Mouse (Mus musculus): ENCODE results near the gene Apoc4. TPM values are rescaled to one million over a fixed set of nuclear protein-coding genes. Genes with fewer than 3 reads are reported as not detected.
A peak's percentile ranks its signal among the peaks of the same experiment; 100 is the strongest.

Gene Apoc4
- polyA plus RNA-seq, 1 experiment from 2014 or later = 5.4 TPM

DNA sequence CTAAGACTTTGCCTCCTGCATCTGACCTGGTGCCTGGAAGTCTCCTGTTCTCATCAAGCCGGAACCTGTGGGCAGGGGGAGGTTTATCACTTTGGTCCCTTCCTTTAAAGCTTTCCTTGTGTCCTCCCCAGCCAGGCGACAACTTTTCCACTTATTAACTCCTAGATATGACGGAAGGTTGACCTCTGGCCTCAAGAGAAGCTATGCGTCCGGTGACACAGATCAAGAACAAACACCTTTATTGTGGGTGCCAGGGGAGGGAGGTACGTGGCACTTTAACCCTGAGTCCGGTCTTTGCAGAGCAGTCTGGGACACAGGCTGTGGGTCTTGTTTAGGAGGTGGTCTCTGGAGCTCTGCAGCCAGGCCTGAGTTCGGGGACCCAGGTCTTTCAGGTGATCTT, 3.4 kb downstream of the Apoc4 start, which contains the start of gene Apoc2:
Gene Apoc2 (minus strand): TSS at position 70 of the 400 bp plus-strand sequence.
- H3K4me2 ChIP-seq = no peak within 1 kb of the TSS
- peaks cover 9% of the 10 kb centered on the region for H3K4me1 ChIP-seq (replicated peaks; ENCODE audit: control insufficient read depth, insufficient read depth, low read length)
- no peak for DNase-seq (ENCODE audit: low spot score)

DNA sequence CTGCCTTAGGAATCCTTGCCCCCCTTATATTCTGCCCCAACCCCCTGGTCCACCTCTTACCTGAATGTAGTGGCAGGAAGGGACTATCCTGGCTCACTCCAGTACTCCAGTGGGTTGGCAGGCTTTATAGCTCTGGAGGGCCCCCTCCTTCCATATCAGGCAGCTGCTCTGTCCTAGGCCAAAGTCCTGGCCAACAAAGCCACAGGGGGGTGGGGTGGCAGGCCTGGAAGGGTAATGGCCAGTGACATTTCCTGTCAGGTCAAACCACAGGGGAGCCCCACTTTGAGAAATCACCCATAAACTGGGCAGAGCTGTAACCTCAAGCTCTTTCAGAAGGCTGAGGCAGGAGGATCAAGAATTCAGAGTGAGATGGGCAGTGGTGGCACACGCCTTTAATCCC, 4.6 kb downstream of the Apoc4 start:
- 0 out of 2 replicates have a peak, but pooled peaks have one; percentile 41 for ATAC-seq (replicated peaks; ENCODE audit: low FRiP score)
- no peak overlapping the region for H3K27ac ChIP-seq (ENCODE audit: low read depth, low read length)
- 79% methylated on average over 1 of the region's 1 CpGs for WGBS
- no peaks in the 10 kb centered on the region for H3K9me3 ChIP-seq (ENCODE audit: control insufficient read depth, low read length)
- H3K36me3 ChIP-seq (ENCODE audit: control insufficient read depth, insufficient read depth, low read length) = no peaks in the 10 kb centered on the region
- H3K4me2 ChIP-seq = peak overlapping the region; percentile 28
- no peak for DNase-seq (ENCODE audit: low spot score)
- H3K27me3 ChIP-seq (replicated peaks; ENCODE audit: control insufficient read depth, insufficient read depth, low read length) = no peaks in the 10 kb centered on the region
- no peak overlapping the region for H3K4me3 ChIP-seq (ENCODE audit: low read depth, low read length)
- peak overlapping the region; percentile 34; the same call in 1 of the 2 replicates for H3K9ac ChIP-seq (ENCODE audit: low read depth, low read length)
- peaks cover 5% of the 10 kb centered on the region for H3K4me1 ChIP-seq (replicated peaks; ENCODE audit: control insufficient read depth, insufficient read depth, low read length)

More for the DNA sequence above, 3.4 kb downstream of the Apoc4 start, which contains the start of gene Apoc2:
- Histone ChIP-seq H3K27ac (ENCODE audit: low read depth, low read length) (0 out of 2 replicates have a peak within 1 kb of the TSS, but pooled peaks have one; percentile 13), H3K27me3 (replicated peaks; ENCODE audit: control insufficient read depth, insufficient read depth, low read length) (no peaks in the 10 kb centered on the region), H3K4me3 (ENCODE audit: low read depth, low read length) (no peak within 1 kb of the TSS), H3K9me3 (ENCODE audit: control insufficient read depth, low read length) (no peaks in the 10 kb centered on the region), H3K9ac (ENCODE audit: low read depth, low read length) (no peak within 1 kb of the TSS), H3K36me3 (ENCODE audit: control insufficient read depth, insufficient read depth, low read length) (no peaks in the 10 kb centered on the region)
- WGBS = 71% methylated on average over 8 of the region's 8 CpGs
- no peak for ATAC-seq (replicated peaks; ENCODE audit: low FRiP score)

GRCm38 (mm10) chr7:19675824-19676223, 5.5 kb downstream of the Apoc4 start:
- DNase-seq (ENCODE audit: low spot score) (no peak), ATAC-seq (replicated peaks; ENCODE audit: low FRiP score) (no peak)
- WGBS = 72% methylated on average over 10 of the region's 10 CpGs
- peak overlapping the region; percentile 11; the same call in 1 of the 2 replicates for H3K4me3 ChIP-seq (ENCODE audit: low read depth, low read length)
- H3K36me3 ChIP-seq (ENCODE audit: control insufficient read depth, insufficient read depth, low read length) = no peaks in the 10 kb centered on the region
- peak overlapping the region; percentile 29 for H3K4me2 ChIP-seq
- no peaks in the 10 kb centered on the region for H3K9me3 ChIP-seq (ENCODE audit: control insufficient read depth, low read length)
- H3K27ac ChIP-seq (ENCODE audit: low read depth, low read length) = peak overlapping the region; percentile 21; the same call in 1 of the 2 replicates
- H3K27me3 ChIP-seq (replicated peaks; ENCODE audit: control insufficient read depth, insufficient read depth, low read length) = no peaks in the 10 kb centered on the region
- H3K9ac ChIP-seq (ENCODE audit: low read depth, low read length) = no peak overlapping the region
- H3K4me1 ChIP-seq (replicated peaks; ENCODE audit: control insufficient read depth, insufficient read depth, low read length) = no peaks in the 10 kb centered on the region

DNA sequence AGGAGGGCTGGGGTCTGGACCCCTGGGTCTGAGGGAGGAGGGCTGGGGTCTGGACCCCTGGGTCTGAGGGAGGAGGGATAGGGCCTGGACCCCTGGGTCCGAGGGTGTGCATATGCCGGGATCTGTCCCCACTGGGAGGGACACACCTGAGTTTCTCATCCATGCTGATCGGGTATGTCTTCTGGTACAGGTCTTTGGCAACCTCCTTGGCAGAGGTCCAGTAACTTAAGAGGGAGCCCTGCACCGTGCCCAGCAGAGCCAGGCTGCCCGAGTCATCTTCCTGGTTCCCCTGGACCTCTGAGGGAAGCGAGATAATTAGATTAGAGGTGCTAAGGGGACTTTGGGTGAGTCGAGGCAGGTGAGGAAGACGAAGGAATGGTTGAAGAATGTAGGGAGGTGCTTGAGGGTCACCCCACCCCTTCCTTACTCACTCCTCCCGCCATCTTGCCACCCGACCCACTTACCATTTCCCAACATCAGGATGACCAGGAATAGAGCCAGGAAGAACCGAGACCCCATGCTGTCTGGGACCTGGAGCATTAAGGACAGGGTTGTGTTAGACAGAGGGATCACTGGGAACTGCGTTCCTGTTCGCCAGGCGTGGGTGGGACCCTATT, 8.1 kb downstream of the Apoc4 start:
- Histone ChIP-seq H3K27me3 (replicated peaks; ENCODE audit: control insufficient read depth, insufficient read depth, low read length) (no peaks in the 10 kb centered on the region), H3K4me3 (ENCODE audit: low read depth, low read length) (no peak overlapping the region), H3K36me3 (ENCODE audit: control insufficient read depth, insufficient read depth, low read length) (no peaks in the 10 kb centered on the region), H3K4me1 (replicated peaks; ENCODE audit: control insufficient read depth, insufficient read depth, low read length) (peaks cover 10% of the 10 kb centered on the region), H3K9ac (ENCODE audit: low read depth, low read length) (no peak overlapping the region), H3K4me2 (no peak overlapping the region), H3K9me3 (ENCODE audit: control insufficient read depth, low read length) (no peaks in the 10 kb centered on the region), H3K27ac (ENCODE audit: low read depth, low read length) (no peak overlapping the region)
- no peak for ATAC-seq (replicated peaks; ENCODE audit: low FRiP score)
- 67% methylated on average over 14 of the region's 14 CpGs for WGBS
- no peak for DNase-seq (ENCODE audit: low spot score)

GRCm38 (mm10) chr7:19671511-19671910, 9.8 kb downstream of the Apoc4 start:
- Histone ChIP-seq H3K9me3 (ENCODE audit: control insufficient read depth, low read length) (no peaks in the 10 kb centered on the region), H3K27me3 (replicated peaks; ENCODE audit: control insufficient read depth, insufficient read depth, low read length) (no peaks in the 10 kb centered on the region), H3K4me1 (replicated peaks; ENCODE audit: control insufficient read depth, insufficient read depth, low read length) (peaks cover 10% of the 10 kb centered on the region), H3K4me3 (ENCODE audit: low read depth, low read length) (no peak overlapping the region), H3K36me3 (ENCODE audit: control insufficient read depth, insufficient read depth, low read length) (no peaks in the 10 kb centered on the region), H3K4me2 (no peak overlapping the region), H3K9ac (ENCODE audit: low read depth, low read length) (no peak overlapping the region), H3K27ac (ENCODE audit: low read depth, low read length) (no peak overlapping the region)
- WGBS = 77% methylated on average over 10 of the region's 10 CpGs
- no peak for DNase-seq (ENCODE audit: low spot score)
- no peak for ATAC-seq (replicated peaks; ENCODE audit: low FRiP score)

GRCm38 (mm10) chr7:19668947-19669721, 12.1 kb downstream of the Apoc4 start:
- peak overlapping the region; percentile 51 for H3K4me2 ChIP-seq
- H3K4me3 ChIP-seq (ENCODE audit: low read depth, low read length) = no peak overlapping the region
- peaks cover 11% of the 10 kb centered on the region for H3K4me1 ChIP-seq (replicated peaks; ENCODE audit: control insufficient read depth, insufficient read depth, low read length)
- WGBS = 12% methylated on average over 10 of the region's 10 CpGs
- no peaks in the 10 kb centered on the region for H3K27me3 ChIP-seq (replicated peaks; ENCODE audit: control insufficient read depth, insufficient read depth, low read length)
- no peak overlapping the region for H3K9ac ChIP-seq (ENCODE audit: low read depth, low read length)
- peak overlapping the region; percentile 61 for H3K27ac ChIP-seq (ENCODE audit: low read depth, low read length)
- no peaks in the 10 kb centered on the region for H3K36me3 ChIP-seq (ENCODE audit: control insufficient read depth, insufficient read depth, low read length)
- H3K9me3 ChIP-seq (ENCODE audit: control insufficient read depth, low read length) = no peaks in the 10 kb centered on the region
- peak; percentile 74 for ATAC-seq (replicated peaks; ENCODE audit: low FRiP score)
- DNase-seq (ENCODE audit: low spot score) = peak; percentile 82

DNA sequence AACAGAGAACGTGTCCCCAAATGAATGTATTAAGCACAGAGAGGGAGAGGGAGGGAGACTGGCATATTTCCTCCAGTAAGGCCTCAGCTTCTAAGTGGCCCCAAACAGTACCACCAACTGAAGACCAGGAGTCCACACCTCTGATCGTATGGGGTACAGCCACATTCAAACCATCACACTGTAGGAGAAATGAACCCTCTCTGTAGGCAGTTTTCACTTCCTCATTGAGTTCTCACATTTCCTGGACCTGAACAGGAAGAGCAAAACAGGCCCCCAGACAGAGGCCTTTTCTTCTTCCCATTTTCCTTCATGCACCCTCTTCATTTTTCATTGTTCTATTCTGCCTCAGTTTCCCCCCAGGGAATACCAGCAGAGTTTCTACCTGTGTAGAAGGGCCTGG, 13.8 kb downstream of the Apoc4 start:
- DNase-seq (ENCODE audit: low spot score) (no peak), ATAC-seq (replicated peaks; ENCODE audit: low FRiP score) (no peak)
- Histone ChIP-seq H3K27ac (ENCODE audit: low read depth, low read length) (no peak overlapping the region), H3K4me3 (ENCODE audit: low read depth, low read length) (no peak overlapping the region), H3K27me3 (replicated peaks; ENCODE audit: control insufficient read depth, insufficient read depth, low read length) (no peaks in the 10 kb centered on the region), H3K4me1 (replicated peaks; ENCODE audit: control insufficient read depth, insufficient read depth, low read length) (peaks cover 20% of the 10 kb centered on the region), H3K9ac (ENCODE audit: low read depth, low read length) (no peak overlapping the region), H3K4me2 (no peak overlapping the region), H3K36me3 (ENCODE audit: control insufficient read depth, insufficient read depth, low read length) (peaks cover under 1% of the 10 kb centered on the region; the same call in 1 of the 2 replicates), H3K9me3 (ENCODE audit: control insufficient read depth, low read length) (no peaks in the 10 kb centered on the region)
- 58% methylated on average over 2 of the region's 2 CpGs for WGBS

GRCm38 (mm10) chr7:19666750-19667149, 14.5 kb downstream of the Apoc4 start:
- WGBS = 65% methylated on average over 3 of the region's 3 CpGs
- DNase-seq (ENCODE audit: low spot score) (no peak), ATAC-seq (replicated peaks; ENCODE audit: low FRiP score) (no peak)
- Histone ChIP-seq H3K4me3 (ENCODE audit: low read depth, low read length) (no peak overlapping the region), H3K9ac (ENCODE audit: low read depth, low read length) (no peak overlapping the region), H3K27me3 (replicated peaks; ENCODE audit: control insufficient read depth, insufficient read depth, low read length) (no peaks in the 10 kb centered on the region), H3K36me3 (ENCODE audit: control insufficient read depth, insufficient read depth, low read length) (peaks cover 7% of the 10 kb centered on the region; the same call in 1 of the 2 replicates), H3K4me2 (no peak overlapping the region), H3K27ac (ENCODE audit: low read depth, low read length) (no peak overlapping the region; the same call in 1 of the 2 replicates), H3K9me3 (ENCODE audit: control insufficient read depth, low read length) (no peaks in the 10 kb centered on the region), H3K4me1 (replicated peaks; ENCODE audit: control insufficient read depth, insufficient read depth, low read length) (peaks cover 22% of the 10 kb centered on the region)

Data from liver, embryonic 11.5 days (tissue).